Mouse (Mus musculus): ENCODE measurements around the gene Rps25. TPM values are rescaled to one million over a fixed set of nuclear protein-coding genes. Genes with fewer than 3 reads are reported as not detected.

Gene Rps25
- 1,000 to 10,000 TPM; 1,774 to 1,864 TPM for total RNA-seq (2023)

DNA sequence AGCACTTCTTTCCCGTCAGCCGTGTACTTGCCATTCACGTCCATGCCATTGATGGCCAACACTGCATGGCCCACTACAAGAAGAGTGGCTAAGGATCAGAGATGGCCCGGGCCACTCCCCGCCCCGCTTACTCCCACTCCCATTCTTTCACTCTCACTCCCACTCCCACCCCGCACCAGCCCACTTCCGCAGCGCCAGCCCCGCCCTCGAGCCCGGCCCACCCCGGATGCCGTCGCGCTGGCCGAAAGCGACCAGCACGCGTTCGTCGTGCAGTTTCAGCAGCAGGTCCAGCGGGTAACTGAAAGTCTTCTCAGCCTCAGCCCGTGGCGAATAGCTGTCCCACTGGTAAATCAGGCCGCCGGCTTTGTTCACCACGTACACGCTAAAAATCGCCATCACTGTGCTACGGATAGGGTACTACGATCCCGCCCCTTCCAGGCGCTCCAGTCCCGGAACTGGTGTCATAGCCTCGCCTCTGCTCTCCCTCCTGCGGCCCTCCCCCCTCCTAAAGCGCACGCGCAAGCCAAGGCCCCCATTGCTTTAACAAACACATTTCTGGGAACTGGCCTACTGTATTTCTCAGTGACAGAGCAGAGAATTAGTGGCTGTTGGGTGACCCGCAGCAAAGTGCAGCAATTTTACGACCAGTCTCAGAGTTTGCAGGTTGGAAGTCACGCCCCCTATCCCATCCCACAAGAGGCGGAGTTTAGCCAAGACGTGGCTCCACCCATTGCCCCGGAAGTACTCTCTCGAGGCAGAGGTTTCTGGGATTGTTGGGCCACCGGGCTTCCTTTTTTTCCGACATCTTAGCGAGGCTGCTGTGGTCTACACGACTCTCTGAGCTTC is at the start of gene Rps25, which contains the start of gene Trappc4:
Gene Rps25 (plus strand): TSS at position 234 of the 846 bp plus-strand sequence.
Gene Trappc4 (minus strand): TSS at position 695 of the 846 bp plus-strand sequence.

DNA sequence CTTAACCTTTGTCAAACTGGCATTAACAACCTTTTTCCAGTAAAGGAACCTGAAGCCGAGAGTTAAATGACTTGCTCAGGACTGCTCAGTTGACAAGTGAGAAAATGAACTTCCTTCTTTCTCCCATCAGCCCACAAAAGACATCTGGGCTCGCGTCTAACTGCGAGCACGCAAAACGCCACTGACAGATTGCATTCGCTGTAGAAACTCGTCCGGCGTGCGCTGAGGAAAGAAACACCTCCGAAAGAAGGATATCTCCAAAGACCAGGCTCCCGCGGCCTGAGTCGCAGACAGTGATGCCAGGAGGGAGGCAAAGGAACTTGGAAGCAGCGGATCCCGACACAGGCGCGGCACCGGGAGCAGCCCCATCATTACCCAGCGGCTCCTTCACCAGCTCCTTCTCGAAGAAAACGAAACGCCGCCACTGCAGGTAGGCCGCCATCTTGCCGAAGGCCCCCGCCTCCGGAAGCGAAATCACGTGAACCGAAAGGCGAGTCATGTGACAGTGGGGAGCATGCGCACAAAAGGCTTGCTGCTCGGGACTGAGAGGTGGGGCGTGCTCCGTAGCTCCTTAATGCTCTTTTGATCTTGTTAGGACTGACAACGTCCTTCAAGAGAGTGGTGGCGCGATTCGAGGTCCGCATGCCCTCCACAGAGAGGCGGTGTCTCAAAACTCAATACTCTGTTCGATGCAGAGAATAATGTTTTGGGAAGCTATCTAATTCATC is 45.6 kb upstream of the Rps25 start, which contains the start of gene Vps11:
Gene Vps11 (minus strand): TSS at position 481 of the 728 bp plus-strand sequence.

DNA sequence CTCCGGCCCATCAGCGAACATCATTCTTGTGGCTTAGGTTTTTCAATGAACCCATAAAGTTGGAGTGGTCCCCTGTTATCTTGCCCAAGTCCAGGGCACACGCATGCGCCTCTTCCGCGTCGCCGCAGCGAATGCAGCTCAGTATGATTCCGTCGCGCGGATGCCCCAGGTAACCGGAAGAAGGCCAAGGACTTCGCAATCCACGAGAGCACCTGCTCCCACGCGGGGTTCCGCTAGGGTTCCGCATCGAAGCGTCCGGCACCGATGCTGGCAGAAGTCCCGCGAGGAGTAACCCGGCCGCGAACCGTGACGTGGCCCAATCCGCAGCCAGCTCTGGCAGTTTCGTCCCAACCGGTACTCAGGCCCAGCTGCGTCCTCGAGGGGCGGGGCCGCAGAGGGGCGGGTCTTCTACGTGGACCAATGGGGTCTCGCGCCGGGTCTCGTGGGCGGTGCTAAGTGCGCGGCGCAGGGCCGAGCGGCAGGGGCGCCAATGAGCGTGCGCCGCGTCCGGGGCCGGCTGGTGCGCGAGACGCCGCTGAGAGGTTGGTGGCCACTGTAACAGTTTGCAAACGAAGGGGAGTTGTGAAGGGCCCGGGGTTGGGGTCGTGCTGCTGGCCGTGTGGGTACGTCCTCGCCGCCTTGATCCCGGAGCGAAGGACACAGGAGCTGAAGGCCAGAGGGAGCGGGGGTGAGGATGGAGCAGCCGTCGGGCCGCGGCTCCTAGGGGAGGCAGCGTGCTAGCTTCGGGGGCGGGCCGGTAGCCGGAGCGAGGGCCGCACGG is 27.7 kb upstream of the Rps25 start, which contains the start of gene Hyou1:
Gene Hyou1 (plus strand): TSS at position 437 of the 781 bp plus-strand sequence.

DNA sequence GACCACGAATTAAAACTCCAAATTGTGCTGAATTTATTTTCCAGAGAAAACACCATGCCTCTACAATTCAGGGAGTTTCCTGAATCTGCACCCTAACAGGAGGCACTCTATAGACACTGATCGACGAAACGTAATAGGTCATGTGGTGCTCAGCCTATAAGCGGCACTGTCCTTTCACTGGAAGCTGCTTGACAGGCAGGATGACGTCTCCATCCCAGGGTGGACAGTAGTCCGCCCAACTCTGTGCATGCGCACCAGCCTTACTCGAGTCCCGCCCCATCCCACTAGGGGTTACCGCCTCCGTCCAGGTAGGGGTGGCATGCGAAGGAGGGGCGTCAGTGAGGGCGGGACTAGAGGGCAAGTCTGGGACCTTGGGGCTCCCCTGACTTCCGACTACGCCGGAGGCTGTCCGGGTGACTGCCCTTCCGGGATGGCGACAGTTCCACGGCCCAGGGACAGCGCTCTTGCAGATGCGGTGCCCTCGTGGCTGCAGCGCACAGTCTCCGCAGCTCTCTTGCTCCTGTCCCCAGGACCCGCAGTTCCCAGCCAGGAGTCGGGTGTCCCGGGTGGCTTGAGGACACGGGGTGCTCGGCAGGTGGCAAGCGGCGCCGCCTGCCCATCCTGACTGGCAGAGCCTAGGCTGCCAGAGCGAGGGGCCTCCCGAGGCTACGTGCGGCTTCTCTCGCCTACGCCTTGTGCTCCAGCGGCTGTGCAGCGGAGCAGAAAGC is 10.1 kb upstream of the Rps25 start, which contains the start of gene Slc37a4:
Gene Slc37a4 (plus strand): TSS at position 169 of the 728 bp plus-strand sequence.

DNA sequence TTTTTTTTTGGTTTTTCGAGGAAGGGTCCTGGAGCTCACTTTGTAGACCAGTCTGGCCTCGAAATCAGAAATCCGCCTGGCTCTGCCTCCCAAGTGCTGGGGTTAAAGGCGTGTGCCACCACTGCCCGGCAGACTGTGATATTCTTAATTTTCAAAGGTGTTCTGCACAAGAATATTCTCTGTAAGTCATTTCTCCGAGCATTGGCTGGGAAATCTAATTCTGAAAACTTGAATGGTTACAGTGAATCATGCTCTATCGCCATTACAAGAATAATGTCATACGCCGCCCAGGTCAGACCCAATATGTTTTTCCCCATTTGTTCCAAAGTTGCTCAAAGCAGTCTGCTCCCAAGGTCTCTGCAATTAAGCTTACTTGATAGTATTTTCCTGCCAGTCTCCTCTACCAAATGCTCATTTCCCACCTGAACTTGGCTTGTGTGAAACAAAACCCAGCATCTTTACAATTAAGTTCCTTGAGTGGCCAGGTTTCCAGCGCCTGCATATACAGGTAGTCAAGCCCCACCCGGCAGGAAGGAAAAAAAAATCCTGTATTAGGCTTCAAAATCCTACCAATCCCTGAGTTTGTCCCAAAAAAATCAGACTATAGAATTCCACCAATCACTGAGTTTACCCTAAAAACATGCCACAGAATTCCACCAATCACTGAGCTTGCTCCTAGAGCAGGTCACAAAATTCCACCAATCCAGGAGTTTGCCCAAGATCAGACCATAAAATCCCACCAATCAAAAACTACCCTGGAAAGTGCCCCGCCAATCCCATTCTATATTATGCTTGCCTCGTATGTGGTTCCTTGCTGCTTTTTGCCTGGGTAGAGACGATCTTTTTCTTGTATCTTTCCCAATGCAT is 11.8 kb downstream of the Rps25 start, which contains the start of gene Ccdc84:
Gene Ccdc84 (minus strand): TSS at position 51 of the 867 bp plus-strand sequence.

DNA sequence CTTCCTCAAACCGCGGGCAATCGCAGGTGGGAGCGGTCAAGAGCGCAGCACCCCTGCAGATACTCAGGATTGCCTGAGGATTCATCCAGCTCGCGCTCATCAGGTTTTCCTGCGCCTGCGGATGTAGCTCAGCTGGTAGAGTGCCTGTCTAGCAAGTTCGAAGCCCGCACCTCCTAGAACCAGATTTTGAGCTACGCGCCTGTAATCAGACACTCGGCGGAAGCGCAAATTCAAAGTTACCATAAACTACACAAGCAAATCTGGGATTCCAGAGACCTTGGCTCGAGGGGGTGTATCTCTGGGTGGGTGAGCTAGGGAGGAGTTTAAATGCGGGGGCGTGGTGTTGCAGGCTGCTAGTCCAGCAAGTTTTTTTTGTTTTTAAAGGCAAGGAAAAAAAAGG is 34.0 kb downstream of the Rps25 start, which contains the start of gene Foxr1:
Gene Foxr1 (minus strand): TSS at position 176 of the 400 bp plus-strand sequence.

DNA sequence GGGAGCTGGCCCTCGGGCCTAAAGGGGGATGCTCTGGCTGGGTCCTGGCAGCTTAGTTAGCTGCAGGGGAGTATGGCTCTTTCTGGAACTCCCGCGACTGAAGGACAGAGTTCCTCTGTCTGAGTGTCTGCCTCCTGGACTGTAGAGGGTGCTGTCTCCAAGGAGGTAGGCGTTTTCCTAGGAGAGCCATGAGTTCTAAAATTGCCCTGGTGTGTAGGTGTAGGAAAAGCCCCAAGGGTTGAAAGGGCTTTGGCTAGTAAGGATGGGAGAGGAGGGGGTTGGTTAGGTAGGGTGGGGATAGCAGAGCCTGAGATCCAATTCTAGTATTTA is 47.9 kb downstream of the Rps25 start, which contains the start of gene Upk2:
Gene Upk2 (minus strand): TSS at position 86 of the 330 bp plus-strand sequence.

Other genes starting within 250 kb of the Rps25 start
- 100 to 1,000 TPM; 223 to 230 TPM for gene Cbl, start 173.1 kb upstream of the Rps25 start, total RNA-seq (2023)
- not detected for gene Ccdc153, start 166.5 kb upstream of the Rps25 start, total RNA-seq (2023)
- gene Pdzd3, start 155.7 kb upstream of the Rps25 start, total RNA-seq (2023): under 1 TPM; 0.49 to 0.58 TPM
- gene Nlrx1, start 138.5 kb upstream of the Rps25 start, total RNA-seq (2023): 10 to 100 TPM; 39.1 to 44.7 TPM
- gene Abcg4, start 118.5 kb upstream of the Rps25 start, total RNA-seq (2023): not detected
- 10 to 100 TPM; 30.5 to 31.9 TPM for gene Hinfp, start 101.5 kb upstream of the Rps25 start, total RNA-seq (2023)
- gene C2cd2l, start 86.9 kb upstream of the Rps25 start, total RNA-seq (2023): 10 to 100 TPM; 25.9 to 31.5 TPM
- 10 to 100 TPM; 19.9 to 29.9 TPM for gene Dpagt1, start 81.1 kb upstream of the Rps25 start, total RNA-seq (2023)
- gene H2afx, start 72.4 kb upstream of the Rps25 start, total RNA-seq (2023): 10 to 100 TPM; 21.6 to 22.2 TPM
- gene Hmbs, start 62.9 kb upstream of the Rps25 start, total RNA-seq (2023): 10 to 100 TPM; 19.4 to 20.5 TPM
- gene Vps11, start 45.5 kb upstream of the Rps25 start, total RNA-seq (2023): 10 to 100 TPM; 42.6 to 42.7 TPM
- gene Hyou1, start 27.6 kb upstream of the Rps25 start, total RNA-seq (2023): 100 to 1,000 TPM; 109 TPM
- gene Slc37a4, start 10.3 kb upstream of the Rps25 start, total RNA-seq (2023): 10 to 100 TPM; 18.5 to 22.0 TPM
- gene Trappc4, start 461 bp downstream of the Rps25 start, total RNA-seq (2023): 10 to 100 TPM; 50.5 to 54.3 TPM
- gene Ccdc84, start 11.4 kb downstream of the Rps25 start, total RNA-seq (2023): 10 to 100 TPM; 23.7 to 28.9 TPM
- gene Foxr1, start 34.0 kb downstream of the Rps25 start, total RNA-seq (2023): not detected
- gene Upk2, start 47.8 kb downstream of the Rps25 start, total RNA-seq (2023): not detected
- 10 to 100 TPM; 22.6 to 24.3 TPM for gene Bcl9l, start 75.7 kb downstream of the Rps25 start, total RNA-seq (2023)
- 1 to 10 TPM in 1 of 2 experiments, under 1 TPM in 1; 0.27 to 1.2 TPM for gene Cxcr5, start 154.7 kb downstream of the Rps25 start, total RNA-seq (2023)
- 100 to 1,000 TPM; 132 to 134 TPM for gene Ddx6, start 197.8 kb downstream of the Rps25 start, total RNA-seq (2023)

Measured in monocyte, adult 59 days (primary cell).